Mouse (Mus musculus): ENCODE results near the gene Ssmem1. TPM values are rescaled to one million over a fixed set of nuclear protein-coding genes. Genes with fewer than 3 reads are reported as not detected.
A peak's percentile ranks its signal among the peaks of the same experiment; 100 is the strongest.

The Ssmem1 gene
- polyA plus RNA-seq, 2 experiments = 0.10 to 0.17 TPM

GRCm38 (mm10) chr6:30477210-30477714 is 32.4 kb upstream of the Ssmem1 start:
- no peak overlapping the region for H3K9ac ChIP-seq (ENCODE audit: low read depth, low read length, severe bottlenecking)
- DNase-seq (ENCODE audit: low spot score) (no peak), ATAC-seq (ENCODE audit: low FRiP score, low read depth) (peak; percentile 50; the same call in 1 of the 2 replicates)
- no peak for TF ChIP-seq POLR2A (IDR thresholded peaks at IDR 0.05; ENCODE audit: borderline replicate concordance, extremely low read depth, insufficient read depth, insufficient read length)
- H3K4me1 ChIP-seq (ENCODE audit: control insufficient read depth, insufficient read depth, low read length) = peaks cover 10% of the 10 kb centered on the region; the same call in 1 of the 2 replicates
- no peaks in the 10 kb centered on the region for H3K9me3 ChIP-seq (ENCODE audit: control insufficient read depth, low read length)
- H3K36me3 ChIP-seq (ENCODE audit: control insufficient read depth, insufficient read depth, low read length) = peaks cover 33% of the 10 kb centered on the region
- no peaks in the 10 kb centered on the region for H3K27me3 ChIP-seq (ENCODE audit: control insufficient read depth, insufficient read depth, low read length)
- 78% methylated on average over 8 of the region's 8 CpGs for WGBS
- H3K27ac ChIP-seq (replicated peaks; ENCODE audit: low read depth, low read length) = peak overlapping the region; percentile 55
- no peak overlapping the region for H3K4me2 ChIP-seq (replicated peaks; ENCODE audit: low read depth, low read length, severe bottlenecking)
- no peak overlapping the region for H3K4me3 ChIP-seq (replicated peaks; ENCODE audit: low read length)

GRCm38 (mm10) chr6:30477784-30478183 is 31.9 kb upstream of the Ssmem1 start:
- H3K9me3 ChIP-seq (ENCODE audit: control insufficient read depth, low read length) = no peaks in the 10 kb centered on the region
- H3K36me3 ChIP-seq (ENCODE audit: control insufficient read depth, insufficient read depth, low read length) = peaks cover 37% of the 10 kb centered on the region
- no peak; the same call in 1 of the 2 replicates for ATAC-seq (ENCODE audit: low FRiP score, low read depth)
- DNase-seq (ENCODE audit: low spot score) = no peak
- no peak overlapping the region for H3K4me3 ChIP-seq (replicated peaks; ENCODE audit: low read length)
- no peak for TF ChIP-seq POLR2A (IDR thresholded peaks at IDR 0.05; ENCODE audit: borderline replicate concordance, extremely low read depth, insufficient read depth, insufficient read length)
- no peaks in the 10 kb centered on the region for H3K27me3 ChIP-seq (ENCODE audit: control insufficient read depth, insufficient read depth, low read length)
- peaks cover 10% of the 10 kb centered on the region; the same call in 1 of the 2 replicates for H3K4me1 ChIP-seq (ENCODE audit: control insufficient read depth, insufficient read depth, low read length)
- H3K4me2 ChIP-seq (replicated peaks; ENCODE audit: low read depth, low read length, severe bottlenecking) = no peak overlapping the region
- 88% methylated on average over 6 of the region's 6 CpGs for WGBS
- no peak overlapping the region for H3K9ac ChIP-seq (ENCODE audit: low read depth, low read length, severe bottlenecking)
- H3K27ac ChIP-seq (replicated peaks; ENCODE audit: low read depth, low read length) = peak overlapping the region; percentile 55; the same call in 1 of the 2 replicates

DNA sequence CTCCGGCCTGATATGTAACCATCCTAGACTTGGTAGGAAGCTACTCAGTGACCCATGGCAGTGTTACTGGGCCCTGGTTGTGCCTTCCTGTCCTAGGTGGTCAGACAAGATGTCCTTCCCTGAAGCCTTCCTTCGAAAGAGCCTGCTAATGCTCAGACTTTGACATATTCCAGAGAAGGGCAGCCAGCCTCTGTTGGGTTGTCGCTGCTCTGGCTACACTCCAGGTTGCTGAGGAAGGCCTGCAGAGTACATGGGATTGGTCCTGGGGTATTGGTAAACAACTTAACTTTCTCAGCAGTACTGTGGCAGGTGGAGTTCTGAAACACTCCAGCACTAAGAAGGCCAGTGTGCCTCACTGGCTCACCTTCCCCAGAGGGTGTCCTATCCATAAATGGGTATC is 30.2 kb upstream of the Ssmem1 start:
- no peak for ATAC-seq (ENCODE audit: low FRiP score, low read depth)
- TF ChIP-seq POLR2A (IDR thresholded peaks at IDR 0.05; ENCODE audit: borderline replicate concordance, extremely low read depth, insufficient read depth, insufficient read length) = no peak
- H3K9ac ChIP-seq (ENCODE audit: low read depth, low read length, severe bottlenecking) = no peak overlapping the region
- H3K4me2 ChIP-seq (replicated peaks; ENCODE audit: low read depth, low read length, severe bottlenecking) = no peak overlapping the region
- peaks cover 10% of the 10 kb centered on the region; the same call in 1 of the 2 replicates for H3K4me1 ChIP-seq (ENCODE audit: control insufficient read depth, insufficient read depth, low read length)
- WGBS = 97% methylated on average over 3 of the region's 3 CpGs
- no peak overlapping the region for H3K4me3 ChIP-seq (replicated peaks; ENCODE audit: low read length)
- no peak for DNase-seq (ENCODE audit: low spot score)
- H3K27me3 ChIP-seq (ENCODE audit: control insufficient read depth, insufficient read depth, low read length) = no peaks in the 10 kb centered on the region
- H3K27ac ChIP-seq (replicated peaks; ENCODE audit: low read depth, low read length) = no peak overlapping the region
- H3K36me3 ChIP-seq (ENCODE audit: control insufficient read depth, insufficient read depth, low read length) = peaks cover 53% of the 10 kb centered on the region
- H3K9me3 ChIP-seq (ENCODE audit: control insufficient read depth, low read length) = no peaks in the 10 kb centered on the region

GRCm38 (mm10) chr6:30482908-30483307 is 26.7 kb upstream of the Ssmem1 start:
- no peaks in the 10 kb centered on the region for H3K27me3 ChIP-seq (ENCODE audit: control insufficient read depth, insufficient read depth, low read length)
- DNase-seq (ENCODE audit: low spot score) = no peak
- H3K36me3 ChIP-seq (ENCODE audit: control insufficient read depth, insufficient read depth, low read length) = peaks cover 84% of the 10 kb centered on the region
- no peak overlapping the region for H3K9ac ChIP-seq (ENCODE audit: low read depth, low read length, severe bottlenecking)
- H3K4me3 ChIP-seq (replicated peaks; ENCODE audit: low read length) = no peak overlapping the region
- no peak overlapping the region for H3K4me2 ChIP-seq (replicated peaks; ENCODE audit: low read depth, low read length, severe bottlenecking)
- no peak overlapping the region for H3K27ac ChIP-seq (replicated peaks; ENCODE audit: low read depth, low read length)
- no peak for ATAC-seq (ENCODE audit: low FRiP score, low read depth)
- 47% methylated on average over 2 of the region's 2 CpGs for WGBS
- H3K4me1 ChIP-seq (ENCODE audit: control insufficient read depth, insufficient read depth, low read length) = no peaks in the 10 kb centered on the region
- no peak for TF ChIP-seq POLR2A (IDR thresholded peaks at IDR 0.05; ENCODE audit: borderline replicate concordance, extremely low read depth, insufficient read depth, insufficient read length)
- H3K9me3 ChIP-seq (ENCODE audit: control insufficient read depth, low read length) = peaks cover 3% of the 10 kb centered on the region; the same call in 1 of the 2 replicates

- DNase-seq (ENCODE audit: low spot score) (no peak), ATAC-seq (ENCODE audit: low FRiP score, low read depth) (no peak)
- Histone ChIP-seq H3K4me3 (replicated peaks; ENCODE audit: low read length) (no peak overlapping the region), H3K9me3 (ENCODE audit: control insufficient read depth, low read length) (peaks cover 3% of the 10 kb centered on the region; the same call in 1 of the 2 replicates), H3K4me2 (replicated peaks; ENCODE audit: low read depth, low read length, severe bottlenecking) (no peak overlapping the region), H3K36me3 (ENCODE audit: control insufficient read depth, insufficient read depth, low read length) (peaks cover 86% of the 10 kb centered on the region), H3K27me3 (ENCODE audit: control insufficient read depth, insufficient read depth, low read length) (no peaks in the 10 kb centered on the region), H3K27ac (replicated peaks; ENCODE audit: low read depth, low read length) (no peak overlapping the region), H3K4me1 (ENCODE audit: control insufficient read depth, insufficient read depth, low read length) (no peaks in the 10 kb centered on the region), H3K9ac (ENCODE audit: low read depth, low read length, severe bottlenecking) (no peak overlapping the region)
- no peak for TF ChIP-seq POLR2A (IDR thresholded peaks at IDR 0.05; ENCODE audit: borderline replicate concordance, extremely low read depth, insufficient read depth, insufficient read length)
- WGBS = 89% methylated on average over 6 of the region's 6 CpGs
These were observed 23.1 kb upstream of the Ssmem1 start for GRCm38 (mm10) chr6:30486504-30486903.

Data from limb, embryonic 14.5 days (tissue).